Mouse (Mus musculus) cerebellum, adult 11 months (tissue): ENCODE data around the gene Mertk.
"Not testable (repeated sequence)": the region's sequence is repeated elsewhere in the genome, so short reads cannot be mapped to it uniquely, and the experiment has no call there.

ENCODE experiments used
- DNase-seq: peaks from one replicate; pipeline ENCODE4 v3.0.0; 2022

The Mertk gene

DNA sequence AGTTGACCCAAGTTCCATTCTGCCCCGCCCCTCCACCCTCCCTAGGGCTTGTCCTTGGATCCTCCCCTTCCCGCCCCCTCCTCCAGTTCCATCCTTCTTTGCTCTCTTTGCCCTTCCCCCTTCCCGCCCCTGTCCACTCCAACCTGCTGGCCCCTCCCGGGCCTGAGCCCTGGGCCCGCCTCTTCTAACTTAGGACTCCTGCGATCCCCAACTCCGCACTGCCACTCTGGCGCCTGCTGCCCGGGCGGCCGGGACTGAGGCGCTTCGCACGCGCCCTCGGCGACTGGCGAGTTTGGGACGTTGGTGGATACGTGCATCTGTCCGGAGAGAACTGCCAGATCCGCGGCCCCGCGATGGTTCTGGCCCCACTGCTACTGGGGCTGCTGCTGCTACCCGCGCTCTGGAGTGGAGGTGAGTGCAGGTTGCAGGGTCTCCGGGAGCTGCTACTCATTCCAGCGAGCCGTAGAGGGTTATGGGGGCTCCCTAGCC, at the start of gene Mertk:
Gene Mertk, plus strand, starts transcription at position 264 of the 489 bp plus-strand sequence.
- DNase-seq = peak; percentile 24

DNA sequence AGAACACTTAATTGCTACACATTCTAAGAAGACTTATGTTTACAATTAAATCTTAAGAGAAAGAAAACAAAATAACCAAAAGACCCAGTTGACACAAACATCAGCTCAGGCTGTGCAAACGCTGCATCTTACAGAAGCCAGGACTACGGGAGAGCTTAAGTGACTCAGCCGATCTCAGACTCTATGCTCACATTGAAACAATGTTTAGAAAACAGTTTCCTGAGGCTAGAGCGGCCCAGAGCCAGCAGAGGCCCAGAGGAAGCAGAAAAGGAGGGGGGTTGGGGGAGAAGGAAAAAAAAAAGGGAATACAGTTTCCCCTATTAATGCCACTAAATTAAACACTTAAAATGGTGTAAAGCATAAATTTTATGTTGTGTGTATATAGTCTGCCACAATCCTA, 18.1 kb upstream of the Mertk start:
- DNase-seq = no peak

DNA sequence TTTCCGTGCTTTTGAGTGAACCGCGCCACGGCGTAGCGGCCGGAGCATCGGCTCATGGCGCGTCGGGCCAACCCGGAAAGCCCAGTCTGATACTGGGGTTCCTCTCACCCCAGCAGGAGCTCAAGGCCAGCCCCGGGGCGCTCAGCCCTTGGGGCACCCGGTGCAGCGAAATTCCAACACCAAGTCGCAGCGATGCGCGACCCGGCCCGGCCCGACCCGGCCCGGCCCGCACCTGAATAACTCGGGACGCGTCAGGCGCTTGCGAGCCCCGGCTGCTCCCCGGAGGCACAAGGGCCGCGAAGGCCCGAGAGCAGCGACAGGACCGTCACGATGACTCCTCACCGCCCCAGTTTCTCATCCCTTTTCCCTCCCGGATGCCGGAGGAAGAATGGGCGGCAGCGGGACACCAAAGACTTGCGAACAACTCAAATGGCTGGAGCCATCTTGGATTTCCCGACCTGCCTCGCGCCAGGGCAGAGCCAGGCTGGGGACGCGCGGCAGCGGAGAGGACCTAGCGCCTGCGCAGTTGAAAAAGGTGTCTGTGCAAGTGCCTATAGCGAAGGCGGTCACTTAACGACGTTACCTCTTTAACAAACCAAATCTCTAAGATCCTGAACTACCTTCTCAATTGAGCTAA, 11.7 kb upstream of the Mertk start, which contains the start of gene Anapc1:
Gene Anapc1, minus strand, starts transcription at position 471 of the 637 bp plus-strand sequence.
- peak; percentile 85 for DNase-seq

DNA sequence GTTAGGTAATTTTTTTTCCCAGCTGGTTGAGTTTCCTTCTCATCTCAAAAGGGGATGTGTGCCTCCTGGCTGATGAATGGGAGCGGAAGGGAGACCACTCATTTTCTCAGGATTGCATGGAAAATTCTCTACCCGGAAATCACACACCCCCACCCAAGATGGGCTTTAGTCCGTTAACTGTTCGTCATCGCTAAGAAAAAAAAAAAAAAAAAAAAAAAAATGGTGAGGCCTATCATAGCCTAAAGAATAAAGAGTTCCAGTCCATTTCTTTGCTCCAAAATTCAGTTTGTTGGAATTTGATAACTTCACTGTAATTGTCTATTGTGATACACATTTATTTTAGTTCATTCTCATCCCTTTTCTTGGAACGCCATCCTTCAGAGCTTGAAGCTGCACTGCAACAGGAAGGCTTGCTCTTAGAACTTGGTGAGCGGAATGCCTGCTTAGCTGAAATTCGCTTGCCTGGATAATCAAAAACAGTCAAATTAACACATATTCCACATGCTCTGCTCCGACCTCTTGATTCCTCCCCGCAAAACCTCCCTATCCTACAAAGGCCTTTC, 11.1 kb upstream of the Mertk start:
- DNase-seq = no peak

DNA sequence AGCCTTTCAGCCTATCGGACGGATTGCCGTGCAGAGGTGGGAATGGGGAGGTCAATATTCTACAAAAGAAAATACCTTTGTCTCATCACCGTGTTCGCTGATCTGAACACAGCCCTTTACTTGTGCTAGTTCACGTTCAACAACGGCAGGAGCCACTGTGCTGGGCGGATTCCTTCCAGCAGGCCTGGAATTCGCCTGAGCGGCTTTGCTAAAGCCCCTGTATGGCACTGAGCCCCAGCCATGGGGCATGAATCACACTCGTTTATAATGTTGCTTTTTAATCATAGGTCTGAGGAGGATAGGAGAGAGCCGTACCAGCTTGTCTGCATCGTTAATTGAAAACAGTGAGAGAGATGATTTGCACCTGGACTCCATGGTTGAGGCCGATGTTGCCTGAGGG, 6.4 kb upstream of the Mertk start:
- DNase-seq = no peak

DNA sequence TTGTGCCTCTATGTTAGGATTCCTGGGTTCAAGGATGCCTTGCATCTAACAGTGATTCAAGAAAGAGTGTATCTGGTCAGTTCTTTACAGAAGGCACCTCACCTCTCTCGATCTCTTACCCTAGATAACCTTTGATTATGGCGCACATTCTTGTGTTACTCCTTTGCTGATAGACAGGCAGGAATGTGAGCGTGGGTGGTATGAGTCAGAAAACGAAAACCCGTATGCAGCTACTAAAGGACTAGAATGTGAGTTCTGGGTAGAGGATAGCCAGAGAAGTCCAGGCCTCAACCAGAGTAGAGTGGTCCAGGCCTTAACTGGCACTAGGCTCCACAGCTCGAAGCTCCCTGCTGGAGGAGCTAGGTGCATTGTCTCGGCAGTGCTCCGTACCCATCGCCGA, 6.0 kb upstream of the Mertk start:
- DNase-seq = no peak

- no peak for DNase-seq
These were observed 5.5 kb upstream of the Mertk start for GRCm38 (mm10) chr2:128693236-128693635.

GRCm38 (mm10) chr2:128693828-128694227, 4.9 kb upstream of the Mertk start:
- not testable (repeated sequence) for DNase-seq

DNA sequence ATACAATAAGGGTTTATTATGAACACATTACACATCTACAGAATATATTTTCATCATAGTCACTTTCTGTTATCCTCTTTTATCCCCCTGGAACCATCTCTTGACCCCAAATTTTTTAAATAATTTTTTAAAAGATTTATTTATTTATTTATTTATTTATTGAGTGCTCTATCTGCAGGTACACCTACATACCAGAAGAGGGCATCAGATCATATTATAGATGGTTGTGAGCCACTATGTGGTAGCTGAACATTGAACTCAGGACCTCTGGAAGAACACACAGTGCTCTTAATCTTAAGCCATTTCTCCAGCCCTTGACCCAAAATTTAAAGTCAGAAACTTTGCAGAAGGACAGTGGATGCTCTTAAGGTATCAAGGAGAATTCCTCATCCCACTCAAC, 4.2 kb upstream of the Mertk start:
- DNase-seq = no peak

DNA sequence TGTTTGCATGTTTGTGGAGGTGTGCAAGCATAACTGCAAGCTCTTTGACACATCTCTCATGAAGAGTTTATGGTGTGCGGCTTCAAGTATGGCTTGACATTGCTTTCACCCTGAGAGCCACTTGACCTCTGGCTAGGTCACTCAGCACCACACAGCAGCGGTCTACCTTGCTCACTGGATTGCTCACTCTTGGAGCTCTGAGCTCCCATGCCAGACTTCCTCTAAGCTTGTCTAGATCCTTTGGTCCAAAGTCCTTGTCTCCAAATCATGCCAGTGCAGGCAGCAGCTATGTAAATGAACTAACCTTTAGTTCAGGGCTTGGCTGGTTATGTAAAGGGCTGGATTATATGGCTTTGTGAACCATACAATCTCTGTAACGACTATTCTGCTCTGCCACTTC, 2.3 kb upstream of the Mertk start:
- DNase-seq = no peak

- no peak for DNase-seq
These were observed 1.7 kb upstream of the Mertk start for GRCm38 (mm10) chr2:128697047-128697446.

DNA sequence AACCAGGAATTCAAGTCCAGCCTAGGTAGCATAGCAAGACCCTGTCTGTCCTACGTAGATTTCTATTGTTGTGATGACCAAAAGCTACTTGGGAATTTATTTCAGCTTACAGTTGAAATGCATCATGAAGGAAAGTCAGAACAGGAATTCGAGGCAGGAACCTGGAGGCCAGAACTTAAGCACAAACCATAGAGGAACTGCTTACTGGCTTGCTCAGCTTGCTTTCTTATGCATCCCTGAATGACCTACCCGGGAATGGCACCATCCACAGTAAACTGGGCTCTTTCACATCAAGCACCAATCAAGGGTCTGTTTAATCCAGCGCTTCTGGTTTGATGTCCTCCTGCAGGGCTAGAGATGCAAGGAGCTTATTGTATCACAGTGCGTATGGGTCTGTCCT, 1.2 kb upstream of the Mertk start:
- no peak for DNase-seq

DNA sequence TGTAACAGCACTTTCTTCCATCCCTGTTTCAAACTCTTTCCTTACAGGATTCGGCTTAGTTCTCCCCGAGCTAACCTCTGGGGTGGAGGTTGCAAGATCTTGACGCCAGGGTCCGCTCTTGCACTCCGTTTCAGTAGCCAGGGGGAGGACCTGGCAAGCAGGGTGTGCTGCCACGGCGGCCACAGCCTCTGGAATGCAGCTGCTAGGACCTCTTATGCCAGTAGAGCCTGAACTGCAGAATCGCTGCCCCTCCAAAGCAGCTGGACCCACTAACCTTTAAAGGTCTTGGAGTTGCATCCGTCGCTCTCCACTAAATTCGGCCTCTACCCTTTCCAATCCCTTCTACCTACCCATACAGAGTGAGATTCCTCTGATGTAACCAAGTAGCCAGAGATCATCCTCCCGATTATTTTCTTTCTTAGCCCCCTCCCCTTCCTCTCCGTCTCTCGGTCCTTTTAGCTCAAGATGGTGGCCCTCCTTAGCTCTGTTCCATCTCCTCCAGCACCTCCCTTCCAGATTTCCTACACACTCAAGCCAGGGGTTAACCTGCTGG, 540 bp upstream of the Mertk start:
- DNase-seq = peak; percentile 20

DNA sequence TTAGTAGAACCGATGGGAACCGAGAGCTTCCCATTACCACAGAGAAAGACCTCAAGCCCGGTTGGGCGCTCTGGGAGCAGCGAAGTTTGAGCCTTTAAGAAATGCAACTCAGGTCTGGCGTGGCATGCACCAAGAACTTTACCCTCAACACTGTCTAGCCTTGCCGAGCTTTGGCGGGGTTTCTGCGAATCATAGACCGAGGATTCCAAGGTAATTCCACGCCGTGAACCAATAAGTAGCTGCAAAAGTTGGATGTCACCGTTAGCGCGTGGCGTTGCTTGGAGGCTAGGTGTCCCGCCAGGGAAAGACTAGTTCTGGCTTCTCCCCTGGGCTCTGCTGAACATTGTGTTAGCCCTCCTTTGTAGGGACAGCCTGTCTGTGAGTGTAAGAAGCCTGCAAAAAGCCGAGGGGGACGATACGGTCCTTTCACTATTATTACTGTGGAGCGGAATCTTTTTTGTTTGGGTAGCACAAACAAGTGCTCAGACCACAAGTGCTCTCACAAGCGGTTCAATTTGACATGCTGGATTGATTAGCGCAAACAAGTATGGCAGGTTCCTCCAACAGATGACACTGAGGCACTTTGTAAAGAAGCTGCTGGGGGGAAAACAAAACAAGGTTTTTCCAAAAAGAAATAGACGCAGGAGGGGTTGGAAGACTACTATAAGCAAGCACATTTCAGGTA, 587 bp downstream of the Mertk start:
- DNase-seq = no peak

DNA sequence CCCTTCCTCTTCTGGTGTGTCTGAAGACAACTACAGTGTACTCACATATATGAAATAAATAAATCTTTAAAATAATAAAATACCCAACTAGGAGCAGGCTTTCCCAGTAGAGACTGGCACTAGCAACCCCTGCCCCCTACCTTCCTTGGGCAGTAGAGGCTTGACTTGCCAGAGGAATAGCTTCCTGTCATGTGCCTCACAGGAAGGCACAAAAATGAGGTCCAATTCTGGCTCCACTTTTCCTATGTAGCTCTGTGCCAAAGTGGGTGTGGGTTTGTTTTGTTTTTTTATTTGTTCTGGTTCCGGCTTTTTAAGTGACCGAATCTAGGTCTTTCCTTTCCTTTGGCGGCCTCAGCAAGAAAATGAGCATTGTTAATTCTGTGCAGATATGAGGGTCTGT, 5.7 kb downstream of the Mertk start:
- DNase-seq = no peak

DNA sequence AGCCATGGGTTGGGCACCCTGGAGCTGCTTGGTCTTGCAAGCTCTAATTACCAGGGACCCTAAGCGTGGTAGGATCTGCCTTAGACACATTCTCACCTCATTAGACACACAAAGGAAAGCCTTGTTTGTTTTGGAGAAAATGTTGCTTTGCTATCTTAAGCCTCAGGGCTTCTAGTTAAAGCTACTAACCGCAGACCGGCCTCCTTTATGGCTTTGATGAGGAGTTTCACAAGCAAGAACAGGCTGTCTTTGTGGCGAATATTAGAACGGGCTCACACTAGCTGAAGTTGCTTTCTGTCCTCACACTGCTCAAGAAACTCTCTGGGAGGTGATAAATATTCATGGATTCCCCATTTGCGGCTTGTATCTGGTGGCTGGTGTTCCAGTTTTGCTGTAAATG, 10.5 kb downstream of the Mertk start:
- DNase-seq = no peak

DNA sequence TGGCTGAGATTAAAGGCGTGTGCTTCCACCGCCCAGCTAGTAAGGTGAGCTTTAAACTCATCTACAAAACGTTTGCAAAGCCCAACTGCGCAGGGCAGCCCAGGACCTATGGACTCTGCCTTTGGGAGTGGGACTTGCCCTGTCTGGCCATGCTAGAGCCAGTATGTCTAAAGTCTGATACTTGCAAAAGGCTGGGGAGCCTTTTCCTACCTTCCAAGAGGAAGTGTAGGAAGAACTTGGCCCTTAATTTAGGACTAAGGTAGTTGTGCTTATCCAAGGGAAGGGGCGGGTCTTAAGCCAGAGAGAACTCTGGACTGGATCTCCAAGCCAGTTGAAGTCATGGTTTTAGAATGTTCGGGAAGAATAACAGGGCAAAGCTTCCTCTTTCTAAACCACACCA, 11.9 kb downstream of the Mertk start:
- DNase-seq = no peak

DNA sequence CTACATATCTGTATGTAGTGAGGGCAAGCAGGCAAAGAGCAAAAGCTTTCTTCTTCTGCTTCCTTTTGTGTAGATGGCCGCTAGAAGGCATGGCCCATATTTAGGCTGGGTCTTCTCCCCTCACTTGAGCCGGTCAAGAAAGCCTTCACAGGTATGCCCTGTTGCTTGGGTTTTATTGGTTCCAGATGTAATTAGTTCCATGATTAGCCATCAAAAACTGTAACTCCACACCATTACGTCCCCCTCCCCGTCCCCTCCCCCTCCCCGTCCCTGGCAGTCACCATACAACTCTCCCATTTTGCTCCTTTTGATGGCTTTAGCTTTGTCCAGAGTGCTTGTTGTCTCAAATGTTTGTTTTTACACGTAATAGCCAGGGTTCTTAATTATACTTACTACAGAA, 14.2 kb downstream of the Mertk start:
- DNase-seq = no peak

DNA sequence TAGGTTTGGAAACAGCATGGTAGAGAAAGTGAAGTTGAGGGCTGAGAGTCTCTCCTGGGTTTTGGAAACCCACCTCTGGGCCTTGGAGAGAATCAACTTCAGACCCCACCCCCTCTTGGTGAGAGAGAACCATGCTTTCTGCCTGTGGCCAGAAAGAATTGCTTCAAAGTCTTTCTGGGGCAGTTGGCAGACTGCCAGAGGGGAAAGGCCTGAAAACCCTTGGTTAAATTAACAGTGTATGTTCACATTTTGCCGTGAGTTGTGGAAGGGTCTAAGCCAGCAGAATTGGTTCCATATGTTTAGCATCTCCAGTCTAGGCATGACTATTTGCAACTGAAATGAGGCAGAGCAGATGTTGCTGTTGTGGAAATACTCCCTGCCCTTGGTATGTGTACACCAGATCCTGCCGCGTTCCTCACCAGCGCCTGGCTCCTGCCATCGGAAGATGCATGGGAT, 14.8 kb downstream of the Mertk start:
- DNase-seq = no peak

DNA sequence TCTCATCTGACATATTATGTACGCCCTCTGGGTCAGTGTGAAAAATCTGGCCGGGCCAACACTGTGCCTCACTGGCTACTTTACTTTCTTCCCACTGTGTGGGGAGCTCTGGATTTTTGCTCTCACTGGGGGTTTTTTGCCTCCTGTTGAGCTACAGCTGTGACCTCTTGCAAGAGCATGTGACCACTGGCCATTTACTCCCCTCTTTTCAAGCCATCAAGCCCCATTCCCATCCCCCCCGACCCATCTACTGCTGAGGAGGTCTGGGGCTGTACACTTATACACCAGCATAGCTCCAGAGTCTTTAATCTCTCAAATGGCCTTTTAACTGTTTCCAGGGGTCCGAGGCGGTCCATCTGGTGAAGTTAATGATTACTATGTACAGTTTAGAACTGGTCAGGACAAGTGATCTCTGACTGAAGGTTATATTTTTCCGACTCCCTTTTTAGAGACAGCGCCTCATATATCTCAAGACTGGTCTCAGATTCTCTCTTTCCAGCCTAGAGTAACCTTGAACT, 16.0 kb downstream of the Mertk start:
- DNase-seq = no peak

- no peak for DNase-seq
These were observed 17.2 kb downstream of the Mertk start for GRCm38 (mm10) chr2:128715979-128716378.

DNA sequence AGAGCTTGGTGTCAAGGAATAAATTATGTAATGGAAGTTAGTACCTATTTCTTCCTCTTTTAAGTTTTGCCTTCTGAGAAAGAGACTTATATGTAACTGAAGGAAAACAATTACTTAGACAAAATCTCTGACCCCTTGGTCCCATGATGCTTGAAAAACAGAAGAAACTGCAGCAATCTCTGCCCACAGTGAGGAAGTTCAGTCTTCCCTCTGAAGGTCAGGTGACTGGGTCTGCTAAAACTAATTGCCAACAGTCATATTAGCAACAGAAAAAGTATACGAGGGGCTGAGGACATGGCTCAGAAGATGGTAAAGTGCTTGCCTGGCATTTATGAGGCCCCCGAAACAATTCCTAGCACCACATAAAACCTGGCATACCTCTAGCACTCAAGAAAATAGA, 20.6 kb downstream of the Mertk start:
- DNase-seq = no peak

GRCm38 (mm10) chr2:128722106-128722710, 23.5 kb downstream of the Mertk start:
- DNase-seq = no peak
